Mouse (Mus musculus) spleen, postnatal 4 days (tissue): ENCODE data around the gene Cblb.

ENCODE experiments used
- DNase-seq, 2 experiments: peaks; one replicate each; pipeline ENCODE4 v3.0.0; 2022; ENCODE audit warnings: low spot score in 2 of 2

The Cblb gene

GRCm38 (mm10) chr16:52194866-52195265 is 163.8 kb downstream of the Cblb start:
- DNase-seq: no peak

GRCm38 (mm10) chr16:52200107-52200506 is 169.1 kb downstream of the Cblb start:
- DNase-seq: no peak

- no peak for DNase-seq
Measured at GRCm38 (mm10) chr16:52210844-52211606, 180.0 kb downstream of the Cblb start.

- no peak for DNase-seq
Measured at GRCm38 (mm10) chr16:52219069-52219468, 188.0 kb downstream of the Cblb start.

- no peak for DNase-seq
Measured at GRCm38 (mm10) chr16:52222896-52223295, 191.9 kb downstream of the Cblb start.

- no peak for DNase-seq
Measured at GRCm38 (mm10) chr16:52229446-52229845, 198.4 kb downstream of the Cblb start.

- DNase-seq: no peak
Measured at GRCm38 (mm10) chr16:52229930-52230329, 198.9 kb downstream of the Cblb start.

GRCm38 (mm10) chr16:52242144-52242543 is 211.1 kb downstream of the Cblb start:
- no peak for DNase-seq

GRCm38 (mm10) chr16:52243421-52243973 is 212.5 kb downstream of the Cblb start:
- DNase-seq: no peak

- DNase-seq: no peak
Measured at GRCm38 (mm10) chr16:52250196-52250595, 219.2 kb downstream of the Cblb start.

- DNase-seq: no peak
Measured at GRCm38 (mm10) chr16:52250935-52251334, 219.9 kb downstream of the Cblb start.
